Mouse (Mus musculus): Measurements from ENCODE around the gene Agtr1b.

- TF ChIP-seq MYC (IDR thresholded peaks at IDR 0.05; ENCODE audit: low read depth, low read length) (no peak), ZNF384 (IDR thresholded peaks at IDR 0.05; ENCODE audit: low read depth, low read length) (no peak), POLR2A (IDR thresholded peaks at IDR 0.05; ENCODE audit: low read depth, low read length) (no peak), SMC3 (IDR thresholded peaks at IDR 0.05; ENCODE audit: low read depth, low read length) (no peak), USF2 (conservative IDR thresholded peaks at IDR 0.05; ENCODE audit: low read depth, low read length) (no peak), CHD1 (IDR thresholded peaks at IDR 0.05; ENCODE audit: low read depth, low read length) (no peak)
These were observed 85.2 kb downstream of the Agtr1b start for GRCm38 (mm10) chr3:20281796-20282195.

Measured in CH12.LX (cell line).